ENCODE assay signal across 7 mouse cellular contexts in genomic region chr9:99243190-99243894, GRCm38 (mm10). TPM values are rescaled to one million over a fixed set of nuclear protein-coding genes. Genes with fewer than 3 reads are reported as not detected.
DNase-seq lines count a peak whose midpoint lies in the region; ATAC-seq and TF ChIP-seq lines count a peak whose summit lies in the region.

Cep70 (plus strand) TSS chr9:99243367.

- intact Hi-C loops in left cerebral cortex, postnatal 4 days (cut with DNase I) = loop anchor here (5.0 kb wide), 2 partner anchors 101 to 134 kb away; partner anchors contain the start of gene Pik3cb

- peak; percentile 34; the same call in 1 of the 2 replicates for TF ChIP-seq POLR2A in small intestine, adult 2 months (IDR thresholded peaks at IDR 0.05; ENCODE audit: low read depth, low read length)

- no peak for TF ChIP-seq CTCF in intestine, postnatal 0 days (IDR thresholded peaks at IDR 0.05; ENCODE audit: low read depth)
- no peak for TF ChIP-seq CTCF in small intestine, adult 2 months (IDR thresholded peaks at IDR 0.05; ENCODE audit: extremely low read depth, insufficient read length, insufficient replicate concordance, low read depth, low read length)

- no peaks in the 10 kb centered on the region for H3K9me3 ChIP-seq in intestine, postnatal 0 days (ENCODE audit: control insufficient read depth)
- H3K9me3 ChIP-seq in midbrain, embryonic 12.5 days = no peaks in the 10 kb centered on the region

- H3K4me2 ChIP-seq in intestine, postnatal 0 days (replicated peaks; ENCODE audit: low read depth) = peak within 1 kb of the TSS; percentile 77
- peak within 1 kb of the TSS; percentile 73 for H3K4me2 ChIP-seq in midbrain, embryonic 12.5 days (replicated peaks)

- no peaks in the 10 kb centered on the region; the same call in 1 of the 2 replicates for H3K36me3 ChIP-seq in intestine, postnatal 0 days (ENCODE audit: control insufficient read depth, insufficient read depth)
- peaks cover 14% of the 10 kb centered on the region; the same call in 1 of the 2 replicates for H3K36me3 ChIP-seq in midbrain, embryonic 12.5 days
- H3K36me3 ChIP-seq in small intestine, adult 2 months (ENCODE audit: control insufficient read depth, insufficient read depth, low read length) = peaks cover 6% of the 10 kb centered on the region; the same call in 1 of the 2 replicates

- H3K4me1 ChIP-seq in intestine, postnatal 0 days (replicated peaks; ENCODE audit: control insufficient read depth, insufficient read depth, low read length) = no peaks in the 10 kb centered on the region
- peaks cover 14% of the 10 kb centered on the region for H3K4me1 ChIP-seq in midbrain, embryonic 12.5 days
- peaks cover 7% of the 10 kb centered on the region; the same call in 1 of the 2 replicates for H3K4me1 ChIP-seq in small intestine, adult 2 months (ENCODE audit: control insufficient read depth, insufficient read depth, insufficient read length, low read length)

- ATAC-seq in intestine, postnatal 0 days = peak; percentile 96
- peak; percentile 94 for ATAC-seq in midbrain, embryonic 12.5 days (ENCODE audit: low FRiP score, low read depth)

- peak within 1 kb of the TSS; percentile 75 for H3K27ac ChIP-seq in intestine, postnatal 0 days (ENCODE audit: low read depth, low read length)
- peak within 1 kb of the TSS; percentile 76 for H3K27ac ChIP-seq in midbrain, embryonic 12.5 days (replicated peaks)
- H3K27ac ChIP-seq in small intestine, adult 2 months (ENCODE audit: insufficient read depth, low read depth, low read length) = peak within 1 kb of the TSS; percentile 77

- H3K9ac ChIP-seq in intestine, postnatal 0 days (ENCODE audit: low read depth, low read length) = peak within 1 kb of the TSS; percentile 62
- peak within 1 kb of the TSS; percentile 81 for H3K9ac ChIP-seq in midbrain, embryonic 12.5 days (replicated peaks)

- no peaks in the 10 kb centered on the region for H3K27me3 ChIP-seq in intestine, postnatal 0 days (replicated peaks; ENCODE audit: control insufficient read depth, insufficient read depth, low read length)
- peaks cover 3% of the 10 kb centered on the region; the same call in 1 of the 2 replicates for H3K27me3 ChIP-seq in midbrain, embryonic 12.5 days
- H3K27me3 ChIP-seq in small intestine, adult 2 months (ENCODE audit: control insufficient read depth, insufficient read depth, low read length) = no peaks in the 10 kb centered on the region

- WGBS in intestine, postnatal 0 days = under 1% methylated on average over 66 of the region's 66 CpGs
- under 1% methylated on average over 66 of the region's 66 CpGs for WGBS in midbrain, embryonic 12.5 days
- WGBS in small intestine, adult 2 months = under 1% methylated on average over 66 of the region's 66 CpGs

- peak within 1 kb of the TSS; percentile 90 for H3K4me3 ChIP-seq in intestine, postnatal 0 days (ENCODE audit: low read depth, low read length)
- peak within 1 kb of the TSS; percentile 87 for H3K4me3 ChIP-seq in midbrain, embryonic 12.5 days
- H3K4me3 ChIP-seq in small intestine, adult 2 months (ENCODE audit: low read depth, low read length) = peak within 1 kb of the TSS; percentile 83

- DNase-seq in adrenal gland, adult 8-10 months = peak; percentile 94
- DNase-seq in embryo, embryonic 9.5 days (ENCODE audit: extremely low spot score) = peak; percentile 96
- DNase-seq in gastrocnemius, postnatal 4 days (ENCODE audit: low spot score in 2 of 2) = peak; percentile 85 to 93
- peak; percentile 97 for DNase-seq in left cerebral cortex, postnatal 4 days

RNA-seq across cellular contexts. Expression of gene Cep70, which starts in this region (rescaled TPM):
- total RNA-seq in adrenal gland, adult 8-10 months (2022) = 10 to 100 TPM in 2 of 4 experiments, 1 to 10 TPM in 2; 8.2 to 18.2 (median 12.7) TPM
- total RNA-seq in gastrocnemius, postnatal 4 days (2021) = 1 to 10 TPM; 4.8 to 6.3 TPM
- 9.3 and 11.2 TPM in 2 replicates for polyA plus RNA-seq in intestine, postnatal 0 days (2015; fragmentation: Nextera tagmentation; extraction: Ambion mirVana)
- 10 to 100 TPM; 19.3 to 23.6 TPM for total RNA-seq in left cerebral cortex, postnatal 4 days (2021)
- 53.5 and 57.0 TPM in 2 replicates for polyA plus RNA-seq in midbrain, embryonic 12.5 days (2016; fragmentation: Nextera tagmentation; extraction: Ambion mirVana)
- polyA plus RNA-seq in small intestine, adult 2 months (2012; rRNA removed) = 0.24 and 0.44 TPM in 2 replicates

Comparison
In these comparisons a context has a peak if more than half of its experiments do, and no peak if none do; other contexts are left out.
1. Peak in every context shown above with its lines: DNase-seq, ATAC-seq, H3K4me3 ChIP-seq and H3K27ac ChIP-seq.